Mouse (Mus musculus) hindbrain, embryonic 14.5 days (tissue): ENCODE results near the gene Lhfp. TPM values are rescaled to one million over a fixed set of nuclear protein-coding genes. Genes with fewer than 3 reads are reported as not detected.
A peak's percentile ranks its signal among the peaks of the same experiment; 100 is the strongest.
"Not testable (repeated sequence)": the region's sequence is repeated elsewhere in the genome, so short reads cannot be mapped to it uniquely, and the experiment has no call there.

Experiments used
- ATAC-seq: fragments of 200-750 bp; cut with Nextera tagmentation; 2 replicates; pipeline ENCODE4 v1.8.0; 2017; ENCODE audit warnings: moderate number of reproducible peaks, mild to moderate bottlenecking, moderate TSS enrichment, moderate library complexity; ENCODE audit not compliant: low FRiP score
- DNase-seq: peaks from one replicate; pipeline ENCODE4 v3.0.0-alpha.2; 2015; ENCODE audit warnings: low spot score
- H3K27ac ChIP-seq: fragments of 300-500 bp; sonication (generic); 2 replicates; pipeline ENCODE4 v1.5.1; 2014; ENCODE audit warnings: mild to moderate bottlenecking, moderate library complexity
- H3K27me3 ChIP-seq: fragments of 300-500 bp; sonication (generic); 2 replicates; pipeline ENCODE4 v1.6.1; 2014; ENCODE audit warnings: mild to moderate bottlenecking, low read length, mixed read lengths; ENCODE audit not compliant: control insufficient read depth, insufficient read depth
- H3K36me3 ChIP-seq: fragments of 300-500 bp; sonication (generic); replicated peaks from 2 replicates; pipeline ENCODE4 v1.6.1; 2014; ENCODE audit not compliant: control insufficient read depth, insufficient read depth
- H3K4me1 ChIP-seq: fragments of 300-500 bp; sonication (generic); replicated peaks from 2 replicates; pipeline ENCODE4 v1.6.1; 2014; ENCODE audit warnings: antibody characterized with exemption, low read length, mixed read lengths; ENCODE audit not compliant: control insufficient read depth, insufficient read depth
- H3K4me2 ChIP-seq: fragments of 300-500 bp; sonication (generic); replicated peaks from 2 replicates; pipeline ENCODE4 v1.6.1; 2014; ENCODE audit warnings: mild to moderate bottlenecking, moderate library complexity
- H3K4me3 ChIP-seq: fragments of 300-500 bp; sonication (generic); replicated peaks from 2 replicates; pipeline ENCODE4 v1.5.1; 2014; ENCODE audit warnings: mild to moderate bottlenecking, low read length
- H3K9ac ChIP-seq: fragments of 300-500 bp; sonication (generic); 2 replicates; pipeline ENCODE4 v1.6.1; 2014
- H3K9me3 ChIP-seq: fragments of 300-500 bp; sonication (generic); 2 replicates; pipeline ENCODE4 v1.6.1; 2016; ENCODE audit warnings: low read length; ENCODE audit not compliant: control insufficient read depth
- WGBS: fragments of 180-500 bp; shearing (Covaris S2); extraction: QIAGEN DNeasy Blood & Tissue Kit; methylation state at CpG from one replicate; pipeline ENCODE4 v1.1.7; 2014; 5-methylcytosine and 5-hydroxymethylcytosine counted together
- polyA plus RNA-seq: library from polyadenylated mRNA; unstranded; fragments of >200 nt; fragmentation: Nextera tagmentation; extraction: Ambion mirVana; gene quantifications from 2 replicates; pipeline ENCODE4 v1.2.1, GENCODE M21; 2014

Lhfp gene
- polyA plus RNA-seq, 1 experiment from 2014 or later: 48.3 TPM

DNA sequence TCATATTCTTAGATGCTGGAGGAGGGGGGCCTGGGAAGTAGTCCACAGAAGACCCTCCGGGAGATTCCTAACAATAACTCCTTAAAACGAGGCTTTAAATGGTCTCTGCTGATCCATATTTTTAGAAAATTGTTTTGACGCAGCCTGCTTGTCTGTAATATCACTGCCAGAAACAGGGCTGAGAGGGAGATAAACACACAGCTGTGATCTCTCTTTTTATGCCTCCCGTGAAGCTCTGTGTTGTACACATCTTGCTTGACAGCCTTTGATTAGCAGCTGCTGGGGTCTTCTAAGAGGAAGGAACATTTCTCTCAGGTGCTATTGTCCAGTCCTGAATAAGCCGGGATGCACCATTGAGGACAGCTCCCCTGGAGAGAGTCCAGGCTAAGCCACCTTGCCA is 176.4 kb downstream of the Lhfp start:
- Histone ChIP-seq H3K27ac (no peak overlapping the region), H3K9me3 (no peaks in the 10 kb centered on the region), H3K4me3 (no peak overlapping the region), H3K4me1 (peaks cover 5% of the 10 kb centered on the region; the same call in 1 of the 2 replicates), H3K4me2 (no peak overlapping the region), H3K36me3 (no peaks in the 10 kb centered on the region), H3K9ac (no peak overlapping the region), H3K27me3 (no peaks in the 10 kb centered on the region)
- DNase-seq (no peak), ATAC-seq (no peak)
- 57% methylated on average over 5 of the region's 5 CpGs for WGBS

DNA sequence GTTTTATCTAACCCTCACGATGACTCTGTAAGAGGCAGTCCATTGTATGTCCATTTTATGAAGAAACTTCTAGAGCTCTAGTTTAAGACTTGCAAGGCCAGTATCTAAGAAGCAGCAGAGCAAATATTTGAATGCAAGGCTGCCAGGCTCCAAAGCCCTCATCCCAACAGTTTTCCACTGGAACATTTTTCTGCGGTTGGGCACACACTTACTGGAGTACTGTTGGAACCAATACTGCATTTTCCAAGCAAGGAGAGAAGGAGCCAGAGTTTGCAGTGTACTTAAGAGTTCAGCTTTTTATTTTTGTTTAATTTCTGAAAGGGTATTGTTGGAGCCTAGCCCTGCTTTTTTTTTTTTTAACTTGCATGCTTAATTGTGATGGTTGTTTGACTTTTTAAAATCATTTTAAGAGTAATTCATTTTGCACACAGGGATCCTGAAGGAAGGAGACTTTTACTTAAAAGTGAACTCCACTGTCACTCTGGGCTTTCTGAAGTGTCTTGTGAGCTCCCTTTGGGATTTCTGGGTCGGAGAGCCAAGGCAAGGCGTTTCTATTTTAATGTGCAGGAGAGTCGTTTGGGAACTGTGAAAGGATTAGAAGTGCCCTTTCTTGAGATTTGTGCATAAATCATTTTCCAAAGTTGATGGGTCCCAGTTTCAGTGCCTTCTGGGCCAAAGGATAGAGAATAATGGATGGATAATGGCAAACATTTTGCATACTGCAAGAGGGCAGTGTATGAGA is 180.4 kb downstream of the Lhfp start:
- Histone ChIP-seq H3K9ac (no peak overlapping the region), H3K9me3 (no peaks in the 10 kb centered on the region), H3K36me3 (no peaks in the 10 kb centered on the region), H3K27me3 (no peaks in the 10 kb centered on the region), H3K27ac (peak overlapping the region; percentile 47; the same call in 1 of the 2 replicates), H3K4me2 (no peak overlapping the region), H3K4me1 (no peaks in the 10 kb centered on the region), H3K4me3 (no peak overlapping the region)
- WGBS: 74% methylated on average over 5 of the region's 5 CpGs
- DNase-seq (no peak), ATAC-seq (no peak)

DNA sequence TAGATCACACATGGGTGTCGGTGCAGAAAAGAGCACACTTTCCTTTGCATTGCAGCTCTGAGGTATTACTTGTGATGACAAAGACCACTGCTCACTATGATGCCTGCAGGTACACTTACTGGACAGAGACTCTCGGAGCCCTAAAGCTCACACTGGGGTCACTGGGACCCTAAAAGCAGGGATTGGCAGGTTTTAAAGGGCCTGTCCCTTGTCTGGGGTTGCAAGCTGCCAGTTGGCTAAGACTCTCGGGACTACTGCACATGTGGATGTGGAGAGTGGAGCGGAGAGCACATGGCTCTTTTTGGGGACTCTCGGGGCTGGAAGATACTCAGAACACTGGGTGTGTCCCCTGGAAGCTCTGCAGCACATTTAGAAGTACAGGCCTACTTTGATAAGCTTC is 182.8 kb downstream of the Lhfp start:
- ATAC-seq (no peak), DNase-seq (no peak)
- Histone ChIP-seq H3K4me3 (no peak overlapping the region), H3K9ac (no peak overlapping the region), H3K27me3 (no peaks in the 10 kb centered on the region), H3K36me3 (no peaks in the 10 kb centered on the region), H3K27ac (no peak overlapping the region), H3K4me1 (no peaks in the 10 kb centered on the region), H3K9me3 (no peaks in the 10 kb centered on the region), H3K4me2 (no peak overlapping the region)
- 86% methylated on average over 5 of the region's 5 CpGs for WGBS

DNA sequence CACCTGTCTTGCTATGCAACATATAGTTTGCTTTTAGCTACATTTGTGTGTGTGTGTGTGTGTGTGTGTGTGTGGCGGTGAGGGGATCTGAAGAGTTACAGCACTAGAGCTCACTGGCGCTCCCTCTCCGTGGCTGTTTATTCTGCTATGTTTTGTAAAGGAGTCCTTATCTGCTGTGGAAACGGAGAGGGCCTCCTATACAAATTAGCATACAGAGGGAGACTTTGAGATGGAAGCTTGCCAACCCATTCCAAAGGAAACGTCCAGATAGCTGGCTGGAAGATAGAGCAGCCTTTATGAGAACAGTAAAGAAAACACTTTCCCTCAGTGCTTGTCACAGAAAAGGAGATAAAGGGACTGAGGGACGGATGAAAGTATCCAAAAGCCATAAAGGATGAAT is 184.4 kb downstream of the Lhfp start:
- peak; percentile 64; the same call in 1 of the 2 replicates for ATAC-seq
- Histone ChIP-seq H3K9ac (no peak overlapping the region), H3K36me3 (no peaks in the 10 kb centered on the region), H3K27me3 (no peaks in the 10 kb centered on the region), H3K27ac (no peak overlapping the region), H3K4me1 (no peaks in the 10 kb centered on the region), H3K4me2 (no peak overlapping the region), H3K4me3 (no peak overlapping the region), H3K9me3 (no peaks in the 10 kb centered on the region)
- 40% methylated on average over 6 of the region's 6 CpGs for WGBS
- DNase-seq: no peak

DNA sequence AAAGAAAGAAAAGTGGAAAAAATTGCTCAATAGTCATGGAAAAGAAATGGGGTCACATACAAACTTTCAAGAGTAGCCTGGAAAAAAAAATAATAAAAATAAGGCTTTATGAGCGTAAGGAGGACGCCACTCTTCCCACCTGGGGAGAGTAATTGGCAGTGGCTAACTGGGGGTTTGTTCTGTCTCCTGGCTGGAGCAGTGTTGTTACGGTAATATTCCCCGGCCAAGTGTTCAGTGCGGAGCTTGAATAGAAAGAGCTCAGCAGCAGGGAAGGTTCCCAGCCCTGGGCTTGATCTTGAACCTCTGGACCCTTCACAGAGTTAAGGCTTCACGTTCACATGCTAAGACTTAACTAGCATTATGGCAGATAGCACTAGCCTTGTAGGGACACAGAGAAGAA is 184.9 kb downstream of the Lhfp start:
- H3K4me3 ChIP-seq: no peak overlapping the region
- no peaks in the 10 kb centered on the region for H3K36me3 ChIP-seq
- no peak for DNase-seq
- peak overlapping the region; percentile 57 for H3K27ac ChIP-seq
- 51% methylated on average over 6 of the region's 6 CpGs for WGBS
- no peaks in the 10 kb centered on the region for H3K9me3 ChIP-seq
- H3K4me1 ChIP-seq: no peaks in the 10 kb centered on the region
- no peak for ATAC-seq
- H3K4me2 ChIP-seq: no peak overlapping the region
- H3K27me3 ChIP-seq: no peaks in the 10 kb centered on the region
- no peak overlapping the region for H3K9ac ChIP-seq

DNA sequence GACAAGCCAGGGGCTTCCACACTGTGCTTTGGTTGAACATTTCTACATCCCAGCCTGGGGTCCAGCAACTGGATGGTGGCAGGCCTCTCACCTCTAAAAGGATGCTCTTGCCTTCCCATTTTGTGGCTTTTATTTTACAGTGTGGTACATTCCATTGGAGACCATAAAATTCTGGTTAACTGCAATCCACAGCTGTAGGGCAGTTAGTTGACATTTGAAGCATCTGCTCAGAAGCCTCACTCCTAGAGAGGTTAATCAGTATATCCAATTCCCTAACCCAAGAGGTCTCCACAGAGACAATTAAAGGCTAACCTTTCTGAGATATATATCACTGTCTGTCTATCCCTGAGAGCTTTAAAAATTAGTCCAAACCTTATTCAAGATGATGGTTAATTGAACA is 186.5 kb downstream of the Lhfp start:
- Histone ChIP-seq H3K4me2 (no peak overlapping the region), H3K4me3 (no peak overlapping the region), H3K9ac (no peak overlapping the region), H3K9me3 (no peaks in the 10 kb centered on the region), H3K4me1 (no peaks in the 10 kb centered on the region), H3K27me3 (no peaks in the 10 kb centered on the region), H3K27ac (no peak overlapping the region), H3K36me3 (no peaks in the 10 kb centered on the region)
- DNase-seq (no peak), ATAC-seq (no peak)

DNA sequence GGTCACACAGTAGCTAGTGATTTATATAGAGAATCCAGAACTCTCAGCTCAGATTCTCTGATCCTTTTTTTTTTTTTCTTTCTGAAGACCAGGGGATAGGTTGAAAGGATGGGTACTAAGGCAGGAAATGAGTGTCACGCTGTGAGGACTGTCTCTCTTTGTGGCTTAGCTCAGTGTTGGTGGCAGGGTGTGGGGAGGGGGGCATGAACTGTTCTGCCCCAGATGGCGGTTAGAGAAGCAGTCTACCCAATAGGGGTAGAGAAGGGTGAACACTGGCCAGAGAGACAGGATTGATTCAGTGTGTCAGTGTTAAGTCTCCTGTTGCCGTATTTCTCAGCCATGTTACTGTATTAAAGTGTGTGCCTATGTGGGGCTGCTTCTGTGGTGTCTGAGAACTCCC is 189.2 kb downstream of the Lhfp start:
- Histone ChIP-seq H3K9ac (no peak overlapping the region), H3K9me3 (no peaks in the 10 kb centered on the region), H3K36me3 (no peaks in the 10 kb centered on the region), H3K4me3 (no peak overlapping the region), H3K27me3 (no peaks in the 10 kb centered on the region), H3K4me2 (no peak overlapping the region), H3K4me1 (no peaks in the 10 kb centered on the region), H3K27ac (no peak overlapping the region)
- DNase-seq (no peak), ATAC-seq (no peak)
- WGBS: 54% methylated on average over 3 of the region's 3 CpGs

DNA sequence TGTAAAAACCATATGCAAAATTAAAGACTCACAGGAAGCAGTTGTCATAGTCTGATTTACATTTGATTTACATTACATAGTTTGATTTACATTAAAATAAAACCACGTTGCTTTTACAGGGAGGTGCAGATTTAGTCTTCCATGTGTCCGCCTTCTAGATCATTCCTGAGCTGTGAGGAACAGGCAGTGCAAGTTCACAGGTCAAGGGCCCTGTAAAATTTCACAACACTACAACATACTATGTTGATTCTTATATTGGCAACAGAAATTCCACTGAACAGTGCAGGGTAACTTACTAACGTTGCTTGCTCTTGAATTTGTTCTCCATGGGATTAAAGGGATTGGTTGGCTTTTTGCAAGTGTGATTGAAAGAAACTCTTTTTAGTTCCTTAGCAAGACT is 189.8 kb downstream of the Lhfp start:
- DNase-seq: no peak
- WGBS: 61% methylated on average over 3 of the region's 3 CpGs
- Histone ChIP-seq H3K4me2 (no peak overlapping the region), H3K36me3 (no peaks in the 10 kb centered on the region), H3K27ac (no peak overlapping the region), H3K4me1 (no peaks in the 10 kb centered on the region), H3K27me3 (no peaks in the 10 kb centered on the region), H3K9me3 (no peaks in the 10 kb centered on the region), H3K4me3 (no peak overlapping the region), H3K9ac (no peak overlapping the region)
- no peak for ATAC-seq

DNA sequence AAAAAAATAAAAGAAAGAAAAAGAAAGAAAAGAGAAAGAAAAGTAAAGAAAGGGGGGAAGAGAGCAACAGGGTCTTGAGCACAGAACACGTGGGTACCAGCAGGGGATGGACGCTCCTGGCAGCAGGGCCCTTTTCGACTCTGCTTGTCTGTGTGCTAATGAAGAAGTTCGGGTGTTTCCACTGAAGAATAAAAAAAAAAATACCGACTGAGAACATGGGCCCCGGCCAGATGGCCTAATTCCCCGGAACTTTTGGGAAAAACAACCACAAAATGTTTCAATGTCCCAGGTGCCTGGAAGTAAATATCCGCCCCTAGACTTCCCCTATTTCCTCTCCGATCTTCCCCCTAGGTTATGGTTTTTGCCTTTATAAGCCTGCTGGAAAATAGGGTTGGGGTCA is 191.1 kb downstream of the Lhfp start:
- ATAC-seq, DNase-seq, H3K4me1 ChIP-seq, H3K4me3 ChIP-seq, H3K9me3 ChIP-seq, H3K27me3 ChIP-seq, H3K4me2 ChIP-seq, H3K27ac ChIP-seq, H3K9ac ChIP-seq, H3K36me3 ChIP-seq: not testable (repeated sequence)
- 81% methylated on average over 9 of the region's 9 CpGs for WGBS

DNA sequence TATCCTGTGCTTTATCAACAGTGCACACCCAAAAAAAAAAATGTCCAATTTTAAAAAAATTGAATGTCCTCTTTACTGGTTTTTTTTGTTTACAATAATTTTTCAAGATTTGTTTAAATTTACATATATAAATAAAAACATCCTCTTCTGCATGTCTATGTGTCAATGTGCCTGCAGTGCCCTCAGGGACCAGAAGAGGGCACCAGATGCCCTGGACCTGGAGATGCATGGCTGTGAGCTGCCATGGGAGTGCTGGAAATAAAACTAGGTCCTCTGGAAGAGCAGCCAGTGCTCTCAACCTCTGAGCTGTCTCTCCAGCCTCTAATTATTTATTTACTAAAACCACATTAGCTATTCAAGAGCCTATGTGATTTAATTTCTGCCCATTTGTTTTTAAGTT is 193.4 kb downstream of the Lhfp start:
- no peak for DNase-seq
- no peaks in the 10 kb centered on the region for H3K9me3 ChIP-seq

More for the DNA sequence above, 193.4 kb downstream of the Lhfp start:
- no peak overlapping the region for H3K9ac ChIP-seq
- H3K36me3 ChIP-seq: no peaks in the 10 kb centered on the region
- H3K4me3 ChIP-seq: no peak overlapping the region
- ATAC-seq: no peak
- H3K27me3 ChIP-seq: no peaks in the 10 kb centered on the region
- no peak overlapping the region for H3K4me2 ChIP-seq
- no peak overlapping the region for H3K27ac ChIP-seq
- H3K4me1 ChIP-seq: no peaks in the 10 kb centered on the region
